Mouse (Mus musculus) pancreas, adult 10 weeks (tissue): Measurements from ENCODE around the gene Stau1. TPM values are rescaled to one million over a fixed set of nuclear protein-coding genes. Genes with fewer than 3 reads are reported as not detected.

Experiments used
- polyA plus RNA-seq: library from polyadenylated mRNA; stranded (reverse); fragments of 350-450 nt; fragmentation: Illumina TruSeq; extraction: RNeasy Lipid Tissue Mini Kit (QIAGEN cat#74804); gene quantifications from one replicate; pipeline ENCODE4 v1.2.3, GENCODE M21; 2015; ENCODE audit warnings: low read depth, low replicate concordance; ENCODE audit not compliant: insufficient read depth

Stau1 gene
- polyA plus RNA-seq: 15.4 TPM

GRCm38 (mm10) chr2:166995796-166996532 lies at the start of gene Stau1:
TSS of gene Stau1 (minus strand) at chr2:166996299.

GRCm38 (mm10) chr2:167014702-167015381 lies 18.7 kb upstream of the Stau1 start, which contains the start of gene Ddx27:
TSS of gene Ddx27 (plus strand) at chr2:167015193.

GRCm38 (mm10) chr2:166905711-166906522 lies 90.2 kb downstream of the Stau1 start, which contains the start of gene Cse1l:
TSS of gene Cse1l (plus strand) at chr2:166906040.

Other genes with a start within 250 kb of the Stau1 start
- gene Trp53rkb, start 203.8 kb downstream of the Stau1 start, polyA plus RNA-seq: 0.85 TPM
- 5.0 TPM for gene Arfgef2, start 190.7 kb downstream of the Stau1 start, polyA plus RNA-seq
- gene Cse1l, start 90.3 kb downstream of the Stau1 start, polyA plus RNA-seq: 10.8 TPM
- 11.0 TPM for gene Ddx27, start 18.9 kb upstream of the Stau1 start, polyA plus RNA-seq
- gene Znfx1, start 66.7 kb upstream of the Stau1 start, polyA plus RNA-seq: 8.8 TPM
- 3.9 TPM for gene Kcnb1, start 193.9 kb upstream of the Stau1 start, polyA plus RNA-seq
- 14.0 TPM for gene Ptgis, start 244.3 kb upstream of the Stau1 start, polyA plus RNA-seq